Mouse (Mus musculus): ENCODE data around the gene Vasp. TPM values are rescaled to one million over a fixed set of nuclear protein-coding genes. Genes with fewer than 3 reads are reported as not detected.

Gene Vasp
- total RNA-seq, 2 experiments from 2014 or later, result 17.9 to 34.0 TPM

- no peak for ATAC-seq (replicated peaks; ENCODE audit: low FRiP score, poor library complexity, severe bottlenecking)
Observed at GRCm38 (mm10) chr7:19242005-19242404, 29.6 kb downstream of the Vasp start.

GRCm38 (mm10) chr7:19240905-19241463 is 30.6 kb downstream of the Vasp start:
- no peak for ATAC-seq (replicated peaks; ENCODE audit: low FRiP score, poor library complexity, severe bottlenecking)

- peak; percentile 56 for ATAC-seq (replicated peaks; ENCODE audit: low FRiP score, poor library complexity, severe bottlenecking)
Observed at GRCm38 (mm10) chr7:19239986-19240385, 31.6 kb downstream of the Vasp start.

GRCm38 (mm10) chr7:19239423-19239822 is 32.2 kb downstream of the Vasp start:
- ATAC-seq (replicated peaks; ENCODE audit: low FRiP score, poor library complexity, severe bottlenecking), result peak; percentile 87

- ATAC-seq (replicated peaks; ENCODE audit: low FRiP score, poor library complexity, severe bottlenecking), result no peak
Observed at GRCm38 (mm10) chr7:19238344-19238743, 33.3 kb downstream of the Vasp start.

- no peak for ATAC-seq (replicated peaks; ENCODE audit: low FRiP score, poor library complexity, severe bottlenecking)
Observed at GRCm38 (mm10) chr7:19236411-19236810, 35.2 kb downstream of the Vasp start.

GRCm38 (mm10) chr7:19235092-19235671 is 36.4 kb downstream of the Vasp start:
- no peak for ATAC-seq (replicated peaks; ENCODE audit: low FRiP score, poor library complexity, severe bottlenecking)

- ATAC-seq (replicated peaks; ENCODE audit: low FRiP score, poor library complexity, severe bottlenecking), result no peak
Observed at GRCm38 (mm10) chr7:19234652-19235051, 37.0 kb downstream of the Vasp start.

GRCm38 (mm10) chr7:19231849-19232248 is 39.8 kb downstream of the Vasp start:
- no peak for ATAC-seq (replicated peaks; ENCODE audit: low FRiP score, poor library complexity, severe bottlenecking)

- no peak for ATAC-seq (replicated peaks; ENCODE audit: low FRiP score, poor library complexity, severe bottlenecking)
Observed at GRCm38 (mm10) chr7:19230899-19231298, 40.7 kb downstream of the Vasp start.

GRCm38 (mm10) chr7:19230041-19230580 is 41.5 kb downstream of the Vasp start:
- ATAC-seq (replicated peaks; ENCODE audit: low FRiP score, poor library complexity, severe bottlenecking), result no peak

GRCm38 (mm10) chr7:19229404-19229803 is 42.2 kb downstream of the Vasp start:
- 0 out of 2 replicates have a peak, but pooled peaks have one; percentile 0 for ATAC-seq (replicated peaks; ENCODE audit: low FRiP score, poor library complexity, severe bottlenecking)

GRCm38 (mm10) chr7:19228793-19229148 is 42.8 kb downstream of the Vasp start:
- ATAC-seq (replicated peaks; ENCODE audit: low FRiP score, poor library complexity, severe bottlenecking), result no peak

GRCm38 (mm10) chr7:19227883-19228792 is 43.5 kb downstream of the Vasp start, which contains the start of gene Opa3:
TSS of gene Opa3 (plus strand) at chr7:19228334.
- ATAC-seq (replicated peaks; ENCODE audit: low FRiP score, poor library complexity, severe bottlenecking), result peak; percentile 75

GRCm38 (mm10) chr7:19226817-19227797 is 44.5 kb downstream of the Vasp start:
- peak; percentile 21 for ATAC-seq (replicated peaks; ENCODE audit: low FRiP score, poor library complexity, severe bottlenecking)

GRCm38 (mm10) chr7:19224933-19225332 is 46.7 kb downstream of the Vasp start:
- peak; percentile 44 for ATAC-seq (replicated peaks; ENCODE audit: low FRiP score, poor library complexity, severe bottlenecking)

GRCm38 (mm10) chr7:19222875-19223274 is 48.7 kb downstream of the Vasp start:
- no peak for ATAC-seq (replicated peaks; ENCODE audit: low FRiP score, poor library complexity, severe bottlenecking)

GRCm38 (mm10) chr7:19222189-19222588 is 49.4 kb downstream of the Vasp start:
- ATAC-seq (replicated peaks; ENCODE audit: low FRiP score, poor library complexity, severe bottlenecking), result no peak

GRCm38 (mm10) chr7:19220061-19220460 is 51.6 kb downstream of the Vasp start:
- ATAC-seq (replicated peaks; ENCODE audit: low FRiP score, poor library complexity, severe bottlenecking), result no peak
